Mouse (Mus musculus) G1E (cell line): Measurements from ENCODE around the gene Lamtor2.

ENCODE experiments used
- CTCF ChIP-seq: IDR thresholded peaks from 2 replicates; pipeline ENCODE4 v1.5.1; 2012; ENCODE audit warnings: low read depth, low read length, inconsistent platforms, mixed read lengths
- GATA1 ChIP-seq: IDR thresholded peaks from 2 replicates; pipeline ENCODE4 v1.6.1; 2012; ENCODE audit warnings: borderline replicate concordance, low read length, inconsistent platforms, mixed read lengths
- GATA2 ChIP-seq: IDR thresholded peaks from 2 replicates; pipeline ENCODE4 v1.6.1; 2012; ENCODE audit warnings: low read depth, low read length, inconsistent platforms, borderline replicate concordance
- POLR2AphosphoS5 ChIP-seq: IDR thresholded peaks from 2 replicates; pipeline ENCODE4 v1.6.1; 2012; ENCODE audit warnings: low read depth, low read length, inconsistent platforms; ENCODE audit not compliant: insufficient replicate concordance

DNA sequence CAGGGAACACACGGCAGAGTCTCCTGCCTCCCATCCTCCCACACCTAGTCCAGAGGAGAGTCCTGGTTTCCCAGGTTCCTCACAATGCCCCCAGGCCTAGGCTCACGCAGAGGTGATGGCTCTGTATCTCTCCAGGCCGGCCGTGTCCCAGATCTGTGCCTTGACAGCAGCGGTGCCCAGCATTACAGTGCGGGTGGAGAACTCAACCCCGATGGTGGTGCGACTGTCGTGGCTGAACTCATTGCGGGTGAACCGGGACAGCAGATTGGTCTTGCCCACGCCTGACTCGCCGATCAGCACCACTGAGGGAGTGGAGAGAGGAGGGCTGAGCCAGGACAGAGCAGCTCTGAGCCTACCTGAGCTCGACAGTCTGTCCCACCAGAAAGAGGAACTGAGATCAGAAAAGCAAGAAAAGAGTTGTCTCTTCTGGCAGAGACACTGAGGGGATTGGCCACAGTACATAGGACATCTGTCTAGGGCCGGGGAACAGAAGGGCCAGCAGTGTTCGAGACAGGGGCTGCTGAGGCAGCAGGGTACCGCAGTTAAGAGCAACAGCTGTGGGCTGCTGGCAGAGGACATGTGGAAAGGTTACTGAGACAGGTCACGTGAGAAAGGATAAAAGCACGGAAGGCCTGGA is 7.8 kb downstream of the Lamtor2 start:
- TF ChIP-seq GATA1 (no peak), CTCF (no peak), POLR2AphosphoS5 (no peak), GATA2 (no peak)
